Mouse (Mus musculus): ENCODE data around the gene P4htm.

DNA sequence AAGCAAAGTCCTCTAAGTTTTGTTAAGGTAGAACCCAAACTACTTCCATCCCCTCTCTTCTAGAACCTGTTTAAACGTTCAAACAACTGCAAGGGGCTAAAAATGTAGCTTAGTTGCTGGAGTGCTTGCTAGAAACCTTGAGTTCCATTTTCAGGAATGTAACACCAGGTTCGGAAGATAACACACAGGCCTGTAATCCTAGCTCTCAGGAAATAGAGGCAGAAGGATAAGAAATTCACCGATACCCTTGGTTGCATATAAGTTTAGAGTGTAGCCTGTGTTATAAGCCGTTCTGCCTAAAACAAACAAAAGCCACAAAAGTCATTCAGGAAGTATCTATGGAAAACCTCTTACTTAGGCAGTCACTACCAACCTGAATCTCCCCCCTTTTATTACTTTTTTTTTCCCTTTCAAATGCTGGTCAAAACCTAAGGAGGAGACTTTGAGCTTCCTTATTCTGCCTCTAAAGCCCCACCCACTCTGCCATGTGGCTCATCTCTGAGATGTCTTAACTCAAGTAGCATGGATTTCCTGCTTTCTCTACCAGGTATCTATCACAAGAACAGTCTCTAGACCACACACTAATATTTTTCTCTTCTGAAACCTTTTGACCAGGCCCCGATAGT is 34.3 kb upstream of the P4htm start:
- TF ChIP-seq CTCF (IDR thresholded peaks at IDR 0.05; ENCODE audit: insufficient read depth, low read length): no peak
- no peak for TF ChIP-seq POLR2A (IDR thresholded peaks at IDR 0.05; ENCODE audit: borderline replicate concordance, extremely low read depth, low read depth, low read length)

All from lung, adult 2 months (tissue).